Mouse (Mus musculus): ENCODE results near the gene Nup133.

DNA sequence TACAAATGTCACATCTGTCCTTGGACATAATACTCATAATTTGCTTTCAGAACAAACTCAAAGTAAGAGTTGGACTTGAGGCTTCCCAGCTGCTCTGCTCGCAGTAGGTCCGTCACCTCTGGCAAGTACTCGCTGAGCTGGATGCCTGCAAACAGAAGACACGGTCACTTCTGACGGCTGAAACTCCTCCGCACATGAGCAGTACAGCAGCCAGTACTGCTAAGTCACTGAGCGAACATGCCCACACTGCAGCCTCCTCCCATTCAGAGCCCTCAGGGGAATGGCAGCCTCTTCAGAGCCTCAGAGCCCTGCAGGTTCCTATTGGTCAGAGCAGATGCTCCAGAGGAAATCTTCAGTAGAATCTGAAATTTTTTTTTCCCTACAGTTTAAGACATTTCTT is 49.7 kb downstream of the Nup133 start:
- no peak for TF ChIP-seq POLR2A (IDR thresholded peaks at IDR 0.05; ENCODE audit: control insufficient read depth in 1 of 2, insufficient read depth in 1 of 2, low read depth in 1 of 2, low read length in 2 of 2, poor library complexity in 1 of 2)
- TF ChIP-seq CTCF (IDR thresholded peaks at IDR 0.05 in 2 of 3, conservative IDR thresholded peaks at IDR 0.05 in 1 of 3; ENCODE audit: control insufficient read depth in 1 of 3, insufficient read depth in 1 of 3, low read depth in 2 of 3, low read length in 3 of 3, poor library complexity in 1 of 3, severe bottlenecking in 1 of 3): no peak
- TF ChIP-seq ZKSCAN1 (IDR thresholded peaks at IDR 0.05; ENCODE audit: low read depth, low read length): no peak
- TF ChIP-seq TBP (IDR thresholded peaks at IDR 0.05; ENCODE audit: low read depth, low read length): no peak
- TF ChIP-seq POLR2AphosphoS2 (IDR thresholded peaks at IDR 0.05; ENCODE audit: low read length): no peak
- TF ChIP-seq ZC3H11A (IDR thresholded peaks at IDR 0.05; ENCODE audit: low read depth, low read length): no peak
